Mouse (Mus musculus) naive thymus-derived CD4-positive, alpha-beta T cell, adult 2 months (primary cell): Measurements from ENCODE around the gene Gm49358.

ENCODE experiments used
- DNase-seq: peaks from one replicate; pipeline ENCODE4 v3.0.0-alpha.2; 2011; ENCODE audit warnings: low read depth

The Gm49358 gene

GRCm38 (mm10) chr10:86763672-86764071, at the start of gene Gm49358:
Gm49358 (plus strand) TSS chr10:86763972.
- DNase-seq = no peak

- DNase-seq = peak; percentile 87
These were observed 36.2 kb upstream of the Gm49358 start for GRCm38 (mm10) chr10:86727548-86727980.

GRCm38 (mm10) chr10:86728176-86728575, 35.6 kb upstream of the Gm49358 start:
- DNase-seq = peak; percentile 33

- DNase-seq = peak; percentile 92
These were observed 32.8 kb upstream of the Gm49358 start for GRCm38 (mm10) chr10:86730823-86731499.

- no peak for DNase-seq
These were observed 32.3 kb upstream of the Gm49358 start for GRCm38 (mm10) chr10:86731500-86731863.

- DNase-seq = peak; percentile 51
These were observed 28.7 kb upstream of the Gm49358 start for GRCm38 (mm10) chr10:86735036-86735435.

GRCm38 (mm10) chr10:86742918-86743317, 20.9 kb upstream of the Gm49358 start:
- DNase-seq = no peak

- DNase-seq = no peak
These were observed 19.5 kb upstream of the Gm49358 start for GRCm38 (mm10) chr10:86744306-86744705.

- DNase-seq = no peak
These were observed 7.8 kb upstream of the Gm49358 start for GRCm38 (mm10) chr10:86755816-86756502.

- no peak for DNase-seq
These were observed 6.0 kb upstream of the Gm49358 start for GRCm38 (mm10) chr10:86757724-86758123.

GRCm38 (mm10) chr10:86758211-86758610, 5.6 kb upstream of the Gm49358 start:
- no peak for DNase-seq

GRCm38 (mm10) chr10:86761236-86761635, 2.5 kb upstream of the Gm49358 start:
- no peak for DNase-seq

- no peak for DNase-seq
These were observed 1.9 kb upstream of the Gm49358 start for GRCm38 (mm10) chr10:86761722-86762383.

- DNase-seq = no peak
These were observed 1.4 kb upstream of the Gm49358 start for GRCm38 (mm10) chr10:86762384-86762730.

- no peak for DNase-seq
These were observed 1.7 kb downstream of the Gm49358 start for GRCm38 (mm10) chr10:86765344-86765966.

- no peak for DNase-seq
These were observed 5.4 kb downstream of the Gm49358 start for GRCm38 (mm10) chr10:86769216-86769615.

- DNase-seq = no peak
These were observed 6.0 kb downstream of the Gm49358 start for GRCm38 (mm10) chr10:86769797-86770196.

GRCm38 (mm10) chr10:86771701-86772100, 7.9 kb downstream of the Gm49358 start:
- no peak for DNase-seq

- DNase-seq = no peak
These were observed 8.5 kb downstream of the Gm49358 start for GRCm38 (mm10) chr10:86772231-86772631.

GRCm38 (mm10) chr10:86773360-86773759, 9.6 kb downstream of the Gm49358 start:
- no peak for DNase-seq

GRCm38 (mm10) chr10:86776281-86776680, 12.5 kb downstream of the Gm49358 start:
- no peak for DNase-seq

GRCm38 (mm10) chr10:86777614-86778319, 14.0 kb downstream of the Gm49358 start:
- DNase-seq = no peak
